Mouse (Mus musculus) cerebellum, adult 9-11 months (tissue): Measurements from ENCODE around the gene Ednra.

Experiments
- DNase-seq: peaks from one replicate; pipeline ENCODE4 v3.0.0; 2022

Ednra gene

DNA sequence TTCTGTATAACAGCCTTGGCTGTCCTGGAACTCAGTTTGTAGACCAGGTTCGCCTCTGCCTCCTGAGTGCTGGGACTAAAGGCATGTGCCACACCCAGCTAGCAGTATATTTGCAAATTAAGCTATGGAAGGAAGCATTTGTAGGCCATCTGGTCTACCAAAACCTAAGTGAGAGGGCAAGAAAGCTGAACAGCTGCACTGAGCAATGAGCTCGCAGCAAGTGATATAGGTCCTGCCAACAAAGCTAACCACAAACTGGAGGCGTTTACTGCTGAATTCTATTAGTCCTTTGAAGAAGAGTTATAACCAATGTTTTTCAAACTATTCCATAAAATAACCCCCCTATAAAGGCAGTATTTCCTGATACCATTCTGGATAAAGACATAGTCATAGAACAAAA lies 86.7 kb downstream of the Ednra start:
- no peak for DNase-seq

DNA sequence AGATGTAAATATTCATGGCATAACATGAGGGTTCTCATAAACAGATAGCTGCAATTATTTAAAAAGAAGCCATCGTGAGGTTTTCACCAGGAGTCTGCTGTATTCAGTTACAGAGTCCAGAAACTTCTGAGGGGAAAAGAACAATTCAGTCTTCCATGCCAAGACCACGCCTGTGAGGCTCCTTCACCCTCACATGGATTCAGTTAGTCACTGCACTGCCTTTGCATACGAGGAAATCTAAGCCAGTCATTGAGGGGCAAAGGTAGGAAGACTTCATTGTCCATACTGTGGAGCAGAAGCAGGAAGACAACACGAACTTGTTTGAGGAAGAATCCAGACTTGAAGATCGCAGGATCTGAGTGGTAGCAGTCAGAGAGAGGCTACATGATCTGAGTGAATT lies 90.2 kb downstream of the Ednra start:
- no peak for DNase-seq

DNA sequence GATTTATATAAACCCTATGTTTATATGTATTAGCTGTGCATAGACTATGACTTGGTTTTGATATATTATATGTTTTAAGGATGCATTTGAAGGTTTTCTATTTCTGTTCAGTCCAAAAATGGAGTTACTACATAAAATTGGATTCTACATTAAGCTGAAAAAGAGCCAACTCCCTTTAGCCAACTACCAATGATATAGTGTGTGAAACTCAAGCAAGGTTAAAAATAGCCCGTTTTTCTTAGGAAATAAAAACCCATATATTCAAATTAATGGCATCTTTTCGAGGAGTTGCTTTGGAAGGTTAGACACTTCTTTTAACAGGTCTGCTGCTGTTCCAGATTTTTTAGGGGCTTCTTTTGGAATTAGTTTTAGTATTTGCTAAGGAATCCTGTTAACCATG lies 91.1 kb downstream of the Ednra start:
- DNase-seq = no peak

DNA sequence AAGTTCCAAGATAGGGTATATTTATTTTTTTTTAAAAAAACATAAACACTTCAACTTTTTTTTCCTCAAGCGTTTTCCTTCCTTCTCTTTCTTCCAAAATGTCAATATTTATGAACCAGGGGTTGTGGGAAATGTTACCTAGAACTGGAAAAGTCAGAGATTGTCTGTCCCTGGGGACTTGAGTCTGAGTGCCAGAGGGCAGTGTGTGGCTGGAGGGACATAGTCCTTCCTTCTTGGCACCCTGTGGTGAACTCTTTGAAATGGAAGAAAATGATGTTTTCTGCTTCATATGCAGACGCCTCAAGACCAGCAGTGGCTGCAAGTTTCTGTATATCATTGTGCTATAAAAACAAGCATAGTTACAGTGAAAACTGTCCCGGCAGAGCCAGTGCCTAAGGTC lies 93.6 kb downstream of the Ednra start:
- DNase-seq = no peak

DNA sequence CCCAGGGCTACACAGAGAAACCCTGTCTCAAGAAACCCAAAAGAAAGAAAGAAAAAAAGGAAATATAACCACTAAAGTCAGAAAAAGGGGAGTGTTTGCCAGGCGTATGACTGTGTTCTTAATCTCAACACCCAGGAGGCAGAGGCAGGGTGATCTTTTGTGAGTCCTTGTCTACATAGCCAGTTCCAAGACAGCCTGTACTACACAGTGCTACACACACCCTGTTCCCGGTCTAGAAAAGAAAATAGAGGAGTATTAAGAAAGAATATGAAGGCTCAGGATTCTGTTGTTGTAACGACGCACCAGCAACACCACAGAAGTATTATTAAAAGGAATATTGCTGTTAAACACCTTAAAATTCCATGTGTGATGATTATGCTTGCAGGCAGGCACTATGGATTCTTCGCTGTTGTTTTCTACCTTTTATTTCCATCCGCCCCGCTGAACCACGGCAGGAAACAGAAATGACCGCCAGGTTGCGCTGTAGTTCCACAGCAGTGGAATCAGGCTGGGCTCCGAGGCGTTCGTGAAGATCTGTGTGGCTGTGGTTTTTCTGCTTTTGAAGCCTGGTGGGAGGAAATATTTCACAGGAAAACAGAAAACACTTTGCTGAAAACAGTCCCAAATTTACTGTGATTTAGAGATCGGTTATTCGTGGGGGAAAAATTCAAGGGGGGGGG lies 94.3 kb downstream of the Ednra start:
- DNase-seq = peak; percentile 29

DNA sequence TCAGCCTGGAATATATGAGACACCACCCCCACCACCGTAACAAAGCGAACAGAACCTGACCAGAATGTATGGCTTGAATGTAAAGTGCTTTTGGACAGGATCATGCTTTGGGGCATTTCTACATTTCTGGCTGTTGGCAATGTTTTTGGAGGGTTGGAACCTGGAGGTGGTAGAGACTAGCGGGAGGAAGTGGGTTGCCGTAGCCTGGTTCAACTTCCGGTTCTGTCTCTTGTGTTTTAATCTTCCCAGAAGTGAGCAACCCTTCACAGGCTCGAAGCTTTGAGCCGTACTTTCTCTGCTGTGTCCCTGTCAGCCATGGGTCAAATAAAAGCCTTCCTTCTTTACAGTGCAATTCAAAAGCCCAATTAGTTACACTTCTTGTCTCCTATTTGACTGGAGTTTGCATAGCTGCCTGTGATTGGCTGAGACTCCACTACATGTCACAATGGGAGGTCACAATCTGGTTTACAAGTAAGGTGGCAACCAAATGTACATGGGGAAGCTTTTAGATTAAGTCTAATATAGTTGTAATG lies 100.5 kb downstream of the Ednra start:
- DNase-seq = no peak

DNA sequence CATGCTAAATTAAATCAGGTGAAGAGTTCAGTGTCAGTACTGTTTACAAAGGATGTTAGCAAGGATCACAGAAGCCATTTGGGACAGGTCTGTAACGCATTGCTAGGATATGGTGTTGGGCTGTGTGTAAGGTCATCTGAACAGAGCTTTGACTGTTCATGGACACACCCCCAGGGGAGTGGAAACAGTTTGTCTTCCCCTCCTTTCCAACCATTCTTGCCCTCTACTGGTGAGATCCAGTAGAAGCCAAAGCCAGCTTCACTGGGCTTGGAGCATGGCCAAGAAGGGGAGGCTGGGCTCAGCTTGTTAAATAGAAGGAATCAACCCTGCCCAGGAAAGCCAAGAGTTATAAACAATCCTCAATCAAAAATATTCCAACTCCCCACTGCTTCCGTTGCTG lies 106.3 kb downstream of the Ednra start:
- DNase-seq = no peak
